Mouse (Mus musculus) stomach, embryonic 15.5 days (tissue): ENCODE measurements around the gene Jazf1. TPM values are rescaled to one million over a fixed set of nuclear protein-coding genes. Genes with fewer than 3 reads are reported as not detected.

Source experiments
- ATAC-seq: fragments of 200-750 bp; cut with Nextera tagmentation; 2 replicates; pipeline ENCODE4 v1.8.0; 2017; ENCODE audit warnings: low read depth, moderate number of reproducible peaks, moderate TSS enrichment; ENCODE audit not compliant: insufficient read depth, low FRiP score
- H3K27ac ChIP-seq: fragments of 300-500 bp; sonication (generic); 2 replicates; pipeline ENCODE4 v1.5.1; 2015; ENCODE audit warnings: mild to moderate bottlenecking, inconsistent platforms
- H3K27me3 ChIP-seq: fragments of 300-500 bp; sonication (generic); replicated peaks from 2 replicates; pipeline ENCODE4 v1.6.1; 2015; ENCODE audit warnings: inconsistent platforms
- H3K36me3 ChIP-seq: fragments of 300-500 bp; sonication (generic); 2 replicates; pipeline ENCODE4 v1.6.1; 2015; ENCODE audit warnings: inconsistent platforms
- H3K4me1 ChIP-seq: fragments of 300-500 bp; sonication (generic); 2 replicates; pipeline ENCODE4 v1.6.1; 2015; ENCODE audit warnings: inconsistent platforms
- H3K4me2 ChIP-seq: fragments of 300-500 bp; sonication (generic); 2 replicates; pipeline ENCODE4 v1.6.1; 2015; ENCODE audit warnings: mild to moderate bottlenecking, inconsistent platforms
- H3K4me3 ChIP-seq: fragments of 300-500 bp; sonication (generic); replicated peaks from 2 replicates; pipeline ENCODE4 v1.5.1; 2015; ENCODE audit warnings: inconsistent platforms
- H3K9ac ChIP-seq: fragments of 300-500 bp; sonication (generic); 2 replicates; pipeline ENCODE4 v1.6.1; 2015; ENCODE audit warnings: inconsistent platforms
- H3K9me3 ChIP-seq: fragments of 300-500 bp; sonication (generic); 2 replicates; pipeline ENCODE4 v1.6.1; 2016; ENCODE audit warnings: inconsistent platforms
- WGBS: fragments of 180-500 bp; shearing (Covaris S2); methylation state at CpG from one replicate; pipeline ENCODE4 v1.1.7; 2015; 5-methylcytosine and 5-hydroxymethylcytosine counted together
- polyA plus RNA-seq: library from polyadenylated mRNA; unstranded; fragments of >200 nt; fragmentation: Nextera tagmentation; extraction: Ambion mirVana; gene quantifications from 2 replicates; pipeline ENCODE4 v1.2.1, GENCODE M21; 2015

The Jazf1 gene
- polyA plus RNA-seq, 1 experiment from 2014 or later, result 7.0 TPM

DNA sequence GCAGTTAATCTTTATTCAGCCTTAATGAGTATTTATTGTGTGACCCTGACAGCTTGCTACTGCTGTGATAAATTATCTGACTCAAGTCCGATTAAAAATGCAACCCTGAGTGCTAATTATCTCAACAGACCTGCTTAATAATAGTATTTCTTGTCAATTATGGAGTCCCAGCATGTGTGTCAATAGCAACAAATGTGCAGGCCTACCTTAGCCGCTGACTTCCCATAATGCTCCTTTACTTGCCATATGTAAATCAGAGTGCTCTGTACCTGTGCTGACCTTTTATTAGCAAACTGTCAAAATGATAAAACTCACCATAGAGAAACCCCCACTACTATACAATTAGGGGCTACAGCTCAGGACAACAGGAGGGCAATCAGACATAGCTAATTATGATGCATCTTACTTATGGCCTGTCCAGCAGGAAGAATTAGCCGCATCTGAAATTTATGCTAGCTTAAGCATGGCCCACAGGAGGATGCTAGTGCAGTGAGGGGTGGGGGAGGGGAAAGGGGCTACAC, 209.5 kb downstream of the Jazf1 start:
- peaks cover 21% of the 10 kb centered on the region; the same call in 1 of the 2 replicates for H3K4me1 ChIP-seq

DNA sequence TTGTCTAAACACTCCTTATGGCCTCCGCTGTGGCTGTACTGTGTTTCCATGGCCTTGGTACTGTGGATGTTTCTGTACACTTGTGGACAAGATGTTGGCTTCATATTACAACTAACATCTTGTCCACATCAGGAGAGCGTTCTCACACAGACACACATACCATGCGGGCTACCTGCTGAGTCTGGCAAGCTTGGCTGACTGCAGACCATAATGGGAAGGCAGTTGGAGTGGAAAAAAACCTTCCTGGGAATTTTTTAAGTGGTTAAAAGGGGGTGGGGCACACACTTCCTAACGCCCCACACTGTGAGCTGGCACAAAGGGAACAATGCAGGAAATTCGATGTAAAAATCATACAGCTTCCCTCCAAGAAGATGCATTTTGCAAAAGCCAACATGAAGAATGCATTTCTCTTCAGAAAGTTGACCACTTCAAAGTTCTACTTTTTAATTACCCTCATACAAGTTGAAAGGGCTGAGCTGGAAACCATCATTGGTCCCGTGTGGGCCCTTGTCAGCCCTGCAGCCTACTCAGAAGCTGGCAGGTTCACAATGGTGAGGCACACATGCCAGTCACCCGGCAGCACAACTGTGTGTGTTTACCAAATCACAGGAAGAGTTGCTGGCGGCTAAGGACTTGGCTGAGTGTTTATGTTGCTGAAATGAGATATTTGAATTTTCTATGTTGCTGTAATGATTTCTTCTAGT, 215.9 kb downstream of the Jazf1 start:
- 51% methylated on average over 8 of the region's 8 CpGs for WGBS

More for the DNA sequence above, 209.5 kb downstream of the Jazf1 start:
- ATAC-seq, result no peak
- 69% methylated on average over 3 of the region's 3 CpGs for WGBS
- no peaks in the 10 kb centered on the region for H3K27me3 ChIP-seq
- no peak overlapping the region for H3K27ac ChIP-seq
- H3K4me2 ChIP-seq, result no peak overlapping the region
- no peaks in the 10 kb centered on the region for H3K9me3 ChIP-seq
- no peaks in the 10 kb centered on the region for H3K36me3 ChIP-seq
- H3K4me3 ChIP-seq, result no peak overlapping the region
- no peak overlapping the region for H3K9ac ChIP-seq

DNA sequence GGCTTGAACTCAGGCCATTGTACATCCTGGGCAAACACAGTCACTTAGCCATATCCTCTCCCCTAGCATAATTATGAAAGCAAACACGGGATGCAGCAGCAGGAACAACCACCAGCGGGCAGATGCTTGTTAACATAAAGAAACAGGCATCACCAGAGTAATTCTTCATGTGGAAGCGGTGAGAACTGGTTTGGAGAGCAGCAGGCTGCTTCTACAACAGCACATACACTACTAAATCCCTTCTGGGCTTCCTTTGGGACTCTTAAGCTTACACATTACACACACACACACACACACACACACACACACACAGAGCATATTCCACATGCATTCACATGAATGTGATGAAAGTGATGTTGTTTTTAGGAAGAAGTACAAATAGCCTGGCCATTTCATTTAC, 216.5 kb downstream of the Jazf1 start:
- no peak overlapping the region for H3K9ac ChIP-seq
- no peak overlapping the region for H3K4me2 ChIP-seq
- H3K27ac ChIP-seq, result no peak overlapping the region
- H3K4me1 ChIP-seq, result 0 out of 2 replicates have a peak, but pooled peaks cover 5% of the 10 kb centered on the region
- no peak overlapping the region for H3K4me3 ChIP-seq
- no peaks in the 10 kb centered on the region for H3K36me3 ChIP-seq
- 41% methylated on average over 3 of the region's 3 CpGs for WGBS
- H3K9me3 ChIP-seq, result no peaks in the 10 kb centered on the region
- H3K27me3 ChIP-seq, result no peaks in the 10 kb centered on the region
- ATAC-seq, result no peak

More for the DNA sequence above, 215.9 kb downstream of the Jazf1 start:
- Histone ChIP-seq H3K4me2 (no peak overlapping the region), H3K4me1 (0 out of 2 replicates have a peak, but pooled peaks cover 5% of the 10 kb centered on the region), H3K27ac (no peak overlapping the region; the same call in 1 of the 2 replicates), H3K9me3 (no peaks in the 10 kb centered on the region), H3K27me3 (no peaks in the 10 kb centered on the region), H3K4me3 (no peak overlapping the region), H3K36me3 (no peaks in the 10 kb centered on the region), H3K9ac (no peak overlapping the region)
- ATAC-seq, result no peak

DNA sequence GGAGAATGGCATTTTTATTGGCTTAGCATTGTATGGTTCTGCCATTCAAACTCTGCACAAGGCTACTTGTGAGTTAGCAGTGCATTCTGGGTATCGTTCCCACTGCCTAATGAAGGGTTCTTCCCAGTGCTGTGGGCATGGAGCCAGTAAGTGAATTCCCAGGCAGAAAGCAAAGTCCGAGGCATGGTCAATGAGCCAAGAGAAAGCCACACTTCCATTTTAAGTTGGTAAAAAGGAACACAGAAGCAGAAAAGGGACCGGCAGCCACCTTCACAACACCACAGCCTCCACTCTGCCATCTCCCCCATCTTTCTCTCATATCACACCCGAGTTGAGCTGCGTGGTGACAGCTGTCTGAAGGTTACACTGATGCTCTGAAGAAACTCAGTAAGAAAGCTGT, 217.4 kb downstream of the Jazf1 start:
- H3K27ac ChIP-seq, result peak overlapping the region; percentile 19
- no peak overlapping the region for H3K4me3 ChIP-seq
- H3K36me3 ChIP-seq, result no peaks in the 10 kb centered on the region
- no peaks in the 10 kb centered on the region for H3K27me3 ChIP-seq
- H3K4me1 ChIP-seq, result 0 out of 2 replicates have a peak, but pooled peaks cover 5% of the 10 kb centered on the region
- ATAC-seq, result no peak
- WGBS, result 61% methylated on average over 5 of the region's 5 CpGs
- no peak overlapping the region for H3K4me2 ChIP-seq
- no peaks in the 10 kb centered on the region for H3K9me3 ChIP-seq
- H3K9ac ChIP-seq, result no peak overlapping the region

DNA sequence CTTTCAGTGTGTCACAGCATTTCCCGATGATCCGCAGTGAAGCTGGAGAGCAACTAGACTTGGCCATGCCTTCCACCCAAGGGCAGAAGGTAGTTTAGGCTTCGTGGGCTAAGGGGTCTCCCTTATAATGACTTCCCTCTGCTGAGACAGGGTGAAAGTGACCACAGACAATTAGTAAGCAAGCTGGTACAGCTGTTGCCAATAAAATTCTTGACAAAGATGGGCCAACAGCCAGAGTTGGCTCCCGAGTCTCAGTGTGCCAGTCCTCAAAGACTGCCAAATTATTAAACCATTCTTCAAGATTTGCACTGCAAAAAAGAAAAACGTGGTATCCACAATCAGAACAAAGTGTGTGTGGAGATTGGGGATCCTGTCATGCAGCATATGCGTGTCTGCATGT, 220.2 kb downstream of the Jazf1 start:
- H3K9me3 ChIP-seq, result no peaks in the 10 kb centered on the region
- no peak for ATAC-seq
- H3K4me3 ChIP-seq, result no peak overlapping the region
- H3K4me2 ChIP-seq, result no peak overlapping the region
- no peaks in the 10 kb centered on the region for H3K27me3 ChIP-seq
- no peak overlapping the region for H3K9ac ChIP-seq
- no peaks in the 10 kb centered on the region for H3K36me3 ChIP-seq
- no peak overlapping the region for H3K27ac ChIP-seq
- 0 out of 2 replicates have a peak, but pooled peaks cover 5% of the 10 kb centered on the region for H3K4me1 ChIP-seq
- 73% methylated on average over 6 of the region's 6 CpGs for WGBS

DNA sequence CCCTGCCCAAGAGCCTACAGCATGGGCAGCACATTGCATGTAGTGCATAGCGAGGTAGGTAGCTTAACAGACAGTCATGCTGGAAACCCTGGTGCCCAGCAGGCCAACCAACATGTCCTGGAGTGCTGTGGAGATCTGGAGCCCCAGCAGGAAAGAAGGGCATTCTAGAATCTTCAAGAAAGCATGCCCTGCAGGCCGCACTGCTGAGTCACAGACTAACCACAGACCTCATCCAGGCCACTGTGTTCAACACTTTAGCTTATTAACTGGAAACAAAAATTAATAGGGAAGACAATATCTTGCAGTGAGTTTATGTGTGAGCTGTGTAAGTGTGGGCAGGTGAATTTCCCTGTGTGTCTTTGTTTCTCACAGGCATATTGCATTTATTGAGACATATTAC, 222.1 kb downstream of the Jazf1 start:
- Histone ChIP-seq H3K36me3 (no peaks in the 10 kb centered on the region), H3K9ac (no peak overlapping the region), H3K27ac (no peak overlapping the region), H3K4me1 (0 out of 2 replicates have a peak, but pooled peaks cover 4% of the 10 kb centered on the region), H3K27me3 (no peaks in the 10 kb centered on the region), H3K9me3 (no peaks in the 10 kb centered on the region), H3K4me3 (no peak overlapping the region), H3K4me2 (no peak overlapping the region)
- 83% methylated on average over 2 of the region's 2 CpGs for WGBS
- no peak for ATAC-seq

DNA sequence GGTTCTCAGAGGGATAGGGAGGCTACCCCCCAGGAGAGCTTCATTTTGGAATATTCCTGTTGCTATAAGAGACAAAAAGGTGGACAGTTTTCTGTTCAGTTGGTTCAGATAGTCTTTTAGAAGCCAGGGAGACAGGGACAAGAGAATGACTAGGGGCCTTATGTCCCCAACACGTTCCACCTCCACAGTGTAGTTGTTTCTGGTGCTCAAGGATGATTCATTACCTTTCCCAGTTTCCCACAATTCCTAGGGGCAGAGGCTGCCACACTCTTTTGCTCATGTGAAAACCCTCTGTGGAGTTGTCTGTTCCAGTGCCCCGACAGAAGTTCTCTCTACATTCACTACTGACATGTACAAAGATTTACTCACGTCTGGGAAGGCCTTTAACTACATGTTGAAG, 223.7 kb downstream of the Jazf1 start:
- no peak for ATAC-seq
- no peaks in the 10 kb centered on the region for H3K4me1 ChIP-seq
- H3K36me3 ChIP-seq, result no peaks in the 10 kb centered on the region
- no peak overlapping the region for H3K4me2 ChIP-seq
- H3K4me3 ChIP-seq, result no peak overlapping the region
- no peaks in the 10 kb centered on the region for H3K9me3 ChIP-seq
- no peaks in the 10 kb centered on the region for H3K27me3 ChIP-seq
- no peak overlapping the region for H3K27ac ChIP-seq
- WGBS, result 80% methylated on average over 3 of the region's 3 CpGs
- no peak overlapping the region for H3K9ac ChIP-seq

DNA sequence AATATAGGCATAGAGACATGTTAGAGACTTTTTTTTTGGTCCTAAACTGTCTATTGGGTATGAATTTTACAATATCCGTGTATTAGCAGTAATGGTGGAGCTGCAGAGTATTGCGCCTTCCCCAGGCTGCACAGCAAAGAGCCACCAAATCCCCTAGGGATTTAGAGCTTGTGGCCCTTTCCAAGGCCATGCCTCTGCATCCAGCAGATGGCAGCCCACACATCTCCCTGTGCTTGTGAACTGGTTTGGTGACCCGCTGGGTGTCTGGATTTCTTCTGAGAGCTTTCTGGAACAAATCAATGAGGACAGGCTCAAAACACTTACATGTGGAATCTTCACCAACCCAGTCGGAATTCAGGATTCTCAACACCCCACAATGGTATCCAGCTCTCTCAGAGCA, 225.4 kb downstream of the Jazf1 start:
- Histone ChIP-seq H3K9ac (no peak overlapping the region), H3K4me1 (no peaks in the 10 kb centered on the region), H3K4me3 (no peak overlapping the region), H3K27me3 (0 out of 2 replicates have a peak, but pooled peaks cover 3% of the 10 kb centered on the region), H3K4me2 (no peak overlapping the region), H3K9me3 (no peaks in the 10 kb centered on the region), H3K36me3 (no peaks in the 10 kb centered on the region), H3K27ac (no peak overlapping the region)
- no peak for ATAC-seq
- WGBS, result 53% methylated on average over 4 of the region's 4 CpGs

DNA sequence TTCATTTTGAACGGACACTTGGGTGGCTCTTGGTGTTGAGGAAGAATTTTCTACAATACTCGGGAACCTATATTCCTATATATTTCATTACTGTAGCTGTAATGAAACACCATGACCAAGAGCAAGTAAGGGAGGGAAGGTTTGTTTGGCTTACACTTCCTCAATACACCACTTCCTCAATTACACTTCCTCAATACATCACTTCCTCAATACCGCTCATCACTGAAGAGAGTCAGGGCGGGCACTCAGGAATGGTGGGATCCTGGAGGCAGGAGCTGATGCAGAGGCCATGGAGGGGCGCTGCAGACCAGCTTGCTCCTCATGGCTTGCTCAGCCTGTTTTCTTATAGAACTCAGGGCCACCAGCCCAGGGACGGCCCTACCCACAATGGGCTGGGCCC, 225.8 kb downstream of the Jazf1 start:
- Histone ChIP-seq H3K36me3 (no peaks in the 10 kb centered on the region), H3K4me3 (no peak overlapping the region), H3K4me1 (no peaks in the 10 kb centered on the region), H3K9me3 (no peaks in the 10 kb centered on the region), H3K9ac (no peak overlapping the region), H3K27ac (no peak overlapping the region), H3K4me2 (no peak overlapping the region), H3K27me3 (0 out of 2 replicates have a peak, but pooled peaks cover 3% of the 10 kb centered on the region)
- ATAC-seq, result no peak
- WGBS, result 74% methylated on average over 6 of the region's 6 CpGs

DNA sequence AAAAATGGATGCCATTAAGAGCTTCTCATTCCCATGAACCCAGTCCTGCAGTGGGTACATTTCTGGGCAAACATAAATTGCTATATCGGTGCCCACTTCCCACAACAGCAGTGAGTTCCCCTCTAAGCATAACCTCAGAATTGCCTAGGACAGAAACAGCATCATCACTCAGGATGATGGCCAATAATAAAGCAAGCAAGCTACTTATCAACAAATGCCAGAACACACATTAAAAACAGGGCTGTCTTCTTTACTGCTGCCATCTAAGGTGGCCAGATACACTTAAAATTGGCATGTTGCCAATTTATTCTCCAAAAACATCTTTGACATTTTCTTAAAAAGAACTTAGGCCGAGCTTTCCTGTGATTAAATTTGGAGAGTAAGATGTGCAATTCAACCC, 226.8 kb downstream of the Jazf1 start:
- ATAC-seq, result no peak
- no peaks in the 10 kb centered on the region for H3K4me1 ChIP-seq
- 0 out of 2 replicates have a peak, but pooled peaks cover 3% of the 10 kb centered on the region for H3K27me3 ChIP-seq
- H3K4me3 ChIP-seq, result no peak overlapping the region
- H3K27ac ChIP-seq, result no peak overlapping the region
- H3K9me3 ChIP-seq, result no peaks in the 10 kb centered on the region
- H3K36me3 ChIP-seq, result no peaks in the 10 kb centered on the region
- WGBS, result 67% methylated on average over 2 of the region's 2 CpGs
- no peak overlapping the region for H3K4me2 ChIP-seq
- no peak overlapping the region for H3K9ac ChIP-seq

DNA sequence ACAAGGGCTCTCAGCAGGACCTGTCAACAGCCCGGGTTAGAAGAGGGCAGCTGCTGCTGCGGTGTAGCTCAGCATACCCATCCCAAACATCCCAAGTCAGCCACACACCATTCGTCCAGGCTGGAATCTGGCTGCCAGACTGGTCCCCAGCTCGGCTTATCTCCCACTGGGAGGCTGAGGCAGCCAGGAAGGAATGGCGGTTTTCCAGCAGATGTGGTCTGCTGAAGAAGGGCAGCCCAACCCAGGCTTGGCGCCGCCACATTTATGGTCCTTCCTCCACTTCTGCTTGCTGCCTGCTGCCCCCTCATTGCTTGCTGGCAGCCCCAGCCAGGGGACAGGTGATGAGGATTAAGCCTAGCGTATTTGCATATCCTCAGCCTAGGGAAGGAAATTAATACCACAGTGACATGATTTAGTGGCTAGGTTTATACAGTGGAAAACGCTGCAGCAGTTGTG, 227.8 kb downstream of the Jazf1 start:
- H3K9ac ChIP-seq, result no peak overlapping the region
- H3K4me1 ChIP-seq, result no peaks in the 10 kb centered on the region
- H3K4me3 ChIP-seq, result no peak overlapping the region
- no peak overlapping the region for H3K27ac ChIP-seq
- WGBS, result 38% methylated on average over 9 of the region's 9 CpGs
- no peaks in the 10 kb centered on the region for H3K9me3 ChIP-seq
- 0 out of 2 replicates have a peak, but pooled peaks cover 3% of the 10 kb centered on the region for H3K27me3 ChIP-seq
- H3K36me3 ChIP-seq, result no peaks in the 10 kb centered on the region
- ATAC-seq, result no peak
- no peak overlapping the region for H3K4me2 ChIP-seq

DNA sequence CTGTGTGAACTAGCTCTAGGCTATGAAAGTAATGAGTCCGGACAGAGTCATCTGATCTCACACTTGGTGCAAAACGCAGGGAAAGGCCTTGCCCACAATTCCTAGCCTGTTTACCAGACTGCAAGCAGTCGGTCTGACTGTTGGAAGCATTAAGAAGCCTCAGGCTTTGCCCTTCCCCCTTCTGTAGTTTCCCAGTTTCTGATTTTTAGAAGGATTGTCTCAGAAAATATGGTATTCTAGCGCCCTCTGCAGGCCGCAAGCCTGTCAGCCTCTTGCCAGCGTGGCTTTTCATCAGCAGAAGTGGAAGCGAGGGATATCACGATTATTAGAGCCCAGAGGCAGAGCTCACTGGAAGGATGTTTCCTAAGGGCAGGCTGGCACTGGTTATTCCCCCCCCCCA, 229.7 kb downstream of the Jazf1 start:
- no peaks in the 10 kb centered on the region for H3K9me3 ChIP-seq
- ATAC-seq, result no peak; the same call in 1 of the 2 replicates
- H3K9ac ChIP-seq, result no peak overlapping the region
- H3K4me2 ChIP-seq, result no peak overlapping the region
- no peak overlapping the region for H3K4me3 ChIP-seq
- WGBS, result 4% methylated on average over 8 of the region's 8 CpGs
- no peaks in the 10 kb centered on the region for H3K4me1 ChIP-seq
- H3K27ac ChIP-seq, result no peak overlapping the region
- 0 out of 2 replicates have a peak, but pooled peaks cover 3% of the 10 kb centered on the region for H3K27me3 ChIP-seq
- H3K36me3 ChIP-seq, result no peaks in the 10 kb centered on the region
